ENCODE assay signal across 12 mouse cellular contexts in genomic region chr9:42052713-42053356, GRCm38 (mm10).
A peak's percentile ranks its signal among the peaks of the same experiment; 100 is the strongest.
DNase-seq lines count a peak whose midpoint lies in the region; ATAC-seq and TF ChIP-seq lines count a peak whose summit lies in the region.
"Had no signal": no experiment of that assay in that cellular context is flagged by ENCODE, and none has a peak within 500 bp of the region (broad histone marks: within the 10 kb centered on the region; RNA-seq: fewer than 3 reads in every experiment).

No protein-coding gene starts in this region.

- no peak overlapping the region for H3K9ac ChIP-seq in lung, postnatal 0 days (replicated peaks; ENCODE audit: low read depth)
- H3K9ac ChIP-seq: embryonic facial prominence, embryonic 15.5 days; hindbrain, embryonic 15.5 days; liver, embryonic 14.5 days had no signal

- intact Hi-C loops in gastrocnemius, adult 2 months (cut with DNase I), result loop anchor here (2.0 to 5.0 kb wide), 2 partner anchors 154 to 188 kb away; no protein-coding TSS in a partner anchor

- no peak for TF ChIP-seq POLR2A in cerebellum, adult 2 months (IDR thresholded peaks at IDR 0.05; ENCODE audit: borderline replicate concordance, insufficient read depth, low read length)

- TF ChIP-seq EP300 in lung, postnatal 0 days (IDR thresholded peaks at IDR 0.05), result no peak; the same call in none of the 2 replicates

- DNase-seq in cerebellum, adult 2 months, result peak; percentile 49 to 51
- no peak for DNase-seq in cerebellum, postnatal 4 days (ENCODE audit: low spot score in 2 of 2)
- peak; percentile 19 to 28 for DNase-seq in kidney, postnatal 36 days
- DNase-seq in kidney, adult 8-10 months, result no peak
- peak; percentile 81 for DNase-seq in gastrocnemius, adult 2 months
- DNase-seq in lung, postnatal 0 days (ENCODE audit: low spot score), result peak; percentile 79
- DNase-seq in embryo, embryonic 9.5 days (ENCODE audit: extremely low spot score), result no peak
- DNase-seq: thymus, postnatal 25 days had no signal

- H3K36me3 ChIP-seq in lung, postnatal 0 days (ENCODE audit: insufficient read depth, low read length), result 0 out of 2 replicates have a peak, but pooled peaks cover 5% of the 10 kb centered on the region
- H3K36me3 ChIP-seq: embryonic facial prominence, embryonic 15.5 days; hindbrain, embryonic 15.5 days had no signal

- WGBS in cerebellum, adult 2 months, result 31% methylated on average over 12 of the region's 12 CpGs
- 19% methylated on average over 12 of the region's 12 CpGs for whole genome bisulfite sequencing in lung, postnatal 0 days

- no peaks in the 10 kb centered on the region for H3K27me3 ChIP-seq in cerebellum, adult 2 months (ENCODE audit: control insufficient read depth, insufficient read depth, low read length)
- H3K27me3 ChIP-seq in lung, postnatal 0 days (replicated peaks; ENCODE audit: insufficient read depth, low read length), result no peaks in the 10 kb centered on the region
- H3K27me3 ChIP-seq: embryonic facial prominence, embryonic 15.5 days; hindbrain, embryonic 15.5 days had no signal

- H3K4me3 ChIP-seq in cerebellum, adult 2 months (replicated peaks; ENCODE audit: insufficient read depth, low read depth, low read length), result no peak overlapping the region
- H3K4me3 ChIP-seq in gastrocnemius, adult 2 months, result no peak overlapping the region
- no peak overlapping the region for H3K4me3 ChIP-seq in lung, postnatal 0 days (ENCODE audit: low read depth, low read length)
- H3K4me3 ChIP-seq: embryonic facial prominence, embryonic 15.5 days; hindbrain, embryonic 15.5 days had no signal

- H3K9me3 ChIP-seq in lung, postnatal 0 days (ENCODE audit: low read length), result no peaks in the 10 kb centered on the region
- H3K9me3 ChIP-seq: embryonic facial prominence, embryonic 15.5 days; hindbrain, embryonic 15.5 days had no signal

- peak overlapping the region; percentile 77 for H3K27ac ChIP-seq in cerebellum, adult 2 months (ENCODE audit: insufficient read depth, low read length)
- H3K27ac ChIP-seq in gastrocnemius, adult 2 months, result peak overlapping the region; percentile 65
- no peak overlapping the region for H3K27ac ChIP-seq in lung, postnatal 0 days (ENCODE audit: low read length)
- H3K27ac ChIP-seq: embryonic facial prominence, embryonic 15.5 days; hindbrain, embryonic 15.5 days; liver, embryonic 14.5 days had no signal

- peak; percentile 75 for ATAC-seq in lung, postnatal 0 days
- ATAC-seq in CD4-positive, CD25-positive, alpha-beta regulatory T cell, adult 4 months, result no peak

- H3K4me2 ChIP-seq in lung, postnatal 0 days (replicated peaks; ENCODE audit: low read depth, low read length), result no peak overlapping the region
- H3K4me2 ChIP-seq: embryonic facial prominence, embryonic 15.5 days; hindbrain, embryonic 15.5 days had no signal

- no peak for TF ChIP-seq CTCF in cerebellum, adult 2 months (IDR thresholded peaks at IDR 0.05; ENCODE audit: borderline replicate concordance, insufficient read depth, low read depth, low read length)
- TF ChIP-seq CTCF in gastrocnemius, adult 2 months (IDR thresholded peaks at IDR 0.05), result no peak
- TF ChIP-seq CTCF in lung, postnatal 0 days (IDR thresholded peaks at IDR 0.05), result no peak

- peaks cover 27% of the 10 kb centered on the region for H3K4me1 ChIP-seq in cerebellum, adult 2 months (ENCODE audit: control insufficient read depth, insufficient read depth, low read length)
- no peaks in the 10 kb centered on the region; the same call in 1 of the 2 replicates for H3K4me1 ChIP-seq in lung, postnatal 0 days (ENCODE audit: insufficient read depth, low read depth, low read length)

Comparison
In these comparisons a context has a peak if more than half of its experiments do, and no peak if none do; other contexts are left out.
1. DNase-seq: peak in cerebellum, adult 2 months (2 of 2), kidney, postnatal 36 days (2 of 2), gastrocnemius, adult 2 months (single experiment) and lung, postnatal 0 days (single experiment); none in cerebellum, postnatal 4 days (0 of 2), kidney, adult 8-10 months (0 of 2) and embryo, embryonic 9.5 days (single experiment).